Mouse (Mus musculus) c-Kit-positive CD71-positive TER-119-negative erythroid progenitor cells, embryonic 14.5 days (primary cell): ENCODE measurements around the gene Rnf220.

Experiments
- DNase-seq: peaks from one replicate; pipeline ENCODE4 v3.0.0-alpha.2; 2013; ENCODE audit warnings: low read depth

The Rnf220 gene

DNA sequence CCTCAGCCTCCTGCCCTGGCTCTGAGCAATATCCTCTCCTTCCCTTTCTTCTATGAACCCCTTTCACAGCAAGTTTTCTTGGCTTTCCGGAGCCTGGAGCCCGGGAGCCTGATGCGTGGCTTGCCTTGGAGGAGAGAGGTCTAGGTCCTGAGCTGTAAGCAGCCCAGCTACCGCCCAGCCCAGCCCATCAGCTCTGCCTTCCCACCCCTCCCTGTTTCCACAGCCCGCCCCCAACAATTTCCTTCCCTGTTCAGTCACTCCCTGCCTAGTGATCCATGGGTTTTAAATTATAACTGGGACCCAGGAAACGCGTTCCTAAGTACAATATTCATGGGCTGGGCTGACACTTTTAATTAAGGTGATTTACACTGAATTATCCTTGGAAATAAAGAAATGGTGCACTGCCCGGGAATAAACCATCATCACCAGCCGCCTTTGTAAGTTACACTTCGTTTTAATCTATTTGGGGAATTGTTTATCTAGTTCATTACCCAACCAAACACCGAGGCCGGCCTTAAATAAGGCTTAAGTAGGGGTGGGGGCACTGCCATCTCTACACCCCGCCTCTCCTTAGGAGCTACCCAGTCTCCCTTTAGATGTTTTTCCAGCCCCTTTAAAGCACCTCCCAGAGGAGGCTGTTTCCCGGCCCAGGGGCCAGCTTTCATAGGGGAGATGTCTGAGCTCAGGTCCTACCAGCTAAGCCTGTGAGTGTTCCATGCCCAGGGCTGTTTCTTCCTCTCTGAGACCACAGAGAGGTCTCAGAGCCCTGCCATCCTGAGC lies 194.6 kb downstream of the Rnf220 start:
- no peak for DNase-seq

DNA sequence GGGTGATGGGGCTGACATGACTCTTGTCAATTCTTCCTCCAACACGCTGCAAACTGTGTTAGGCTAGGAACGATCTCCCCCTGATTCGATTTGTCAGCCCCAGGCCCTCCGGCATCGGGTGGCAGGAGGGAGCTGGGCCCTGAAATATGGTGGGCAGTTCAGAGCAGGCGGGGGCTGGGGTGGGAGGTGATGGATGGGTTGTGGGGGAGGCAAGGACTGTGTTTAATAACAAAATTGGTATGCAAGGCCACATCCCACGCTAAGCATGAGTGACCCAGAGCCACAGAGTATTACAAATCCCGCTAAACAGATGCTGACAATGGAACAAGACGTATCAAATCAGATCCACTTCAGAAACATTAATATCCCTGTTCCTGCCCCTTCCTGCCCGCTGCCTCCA lies 196.9 kb downstream of the Rnf220 start:
- no peak for DNase-seq

DNA sequence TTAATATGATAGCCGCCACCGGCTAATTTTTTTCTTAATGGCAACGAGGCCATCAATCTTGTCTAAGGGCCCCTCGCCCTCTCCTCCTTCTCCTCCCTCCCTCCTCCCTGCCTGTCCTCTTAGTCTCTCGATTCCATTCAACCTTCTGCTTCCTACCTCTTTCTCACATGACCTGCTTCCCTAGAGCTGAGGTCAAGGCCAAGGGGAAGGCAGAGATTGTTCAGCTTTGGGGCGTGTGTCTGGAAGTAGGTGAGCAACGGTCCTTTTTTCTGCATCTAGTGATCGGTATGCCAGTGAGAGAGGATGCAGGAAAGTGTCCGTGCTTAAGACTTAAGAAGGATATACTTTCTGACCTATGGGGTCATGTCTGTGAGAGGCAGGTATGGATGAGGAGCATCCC lies 199.0 kb downstream of the Rnf220 start:
- no peak for DNase-seq

DNA sequence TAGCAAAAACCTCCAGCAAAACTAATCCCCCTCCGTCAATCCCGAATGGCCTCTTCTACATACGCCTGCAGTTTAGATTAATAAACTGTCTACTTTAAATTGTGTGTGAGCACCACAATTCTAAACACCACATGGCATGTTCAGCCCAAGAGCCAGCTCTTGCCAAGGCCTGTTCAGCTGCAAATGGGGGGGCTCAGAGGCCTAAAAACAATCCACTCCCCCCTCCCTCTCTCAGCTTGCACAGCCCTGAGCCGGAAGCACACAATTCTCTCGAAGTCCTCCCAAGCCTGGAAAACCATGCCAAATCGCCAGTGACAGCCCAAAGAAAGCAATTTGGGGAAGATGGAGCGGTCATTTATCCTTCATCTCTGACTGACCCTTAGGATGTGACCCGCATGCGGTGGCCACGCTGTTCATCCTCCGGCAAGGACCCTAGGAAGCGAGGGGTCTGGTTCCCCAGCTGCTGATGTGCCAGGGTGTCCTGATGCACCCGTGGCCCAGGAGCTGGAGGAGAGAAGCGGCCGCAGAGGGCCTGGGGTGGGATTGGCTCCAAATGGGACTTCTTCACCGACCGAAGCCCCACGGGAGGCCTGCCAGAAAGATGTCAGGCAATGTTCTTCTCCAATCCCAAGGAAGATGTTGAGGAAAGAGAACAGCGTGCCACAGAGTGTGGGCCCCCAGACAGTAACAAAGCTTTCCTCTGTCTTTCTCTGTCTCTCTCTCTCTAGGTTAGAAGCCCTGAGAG lies 199.8 kb downstream of the Rnf220 start:
- no peak for DNase-seq

DNA sequence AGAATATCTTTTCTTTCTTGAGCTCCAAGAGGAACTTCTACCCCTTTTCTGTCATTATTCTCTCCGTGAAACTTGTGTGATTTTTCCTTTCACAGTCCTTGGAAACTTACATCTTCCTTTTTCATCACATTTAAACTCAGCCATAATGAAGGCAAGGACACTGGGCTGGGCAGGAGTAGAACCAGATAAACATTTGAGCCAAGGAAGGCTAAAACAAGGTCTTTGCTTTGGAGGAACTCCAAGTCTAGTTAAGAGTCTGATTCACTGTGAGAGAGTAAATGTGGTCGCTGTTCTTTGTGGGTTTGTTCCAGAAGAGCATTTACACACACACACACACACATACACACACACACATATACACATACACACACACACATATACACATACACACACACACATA lies 205.2 kb downstream of the Rnf220 start:
- no peak for DNase-seq

DNA sequence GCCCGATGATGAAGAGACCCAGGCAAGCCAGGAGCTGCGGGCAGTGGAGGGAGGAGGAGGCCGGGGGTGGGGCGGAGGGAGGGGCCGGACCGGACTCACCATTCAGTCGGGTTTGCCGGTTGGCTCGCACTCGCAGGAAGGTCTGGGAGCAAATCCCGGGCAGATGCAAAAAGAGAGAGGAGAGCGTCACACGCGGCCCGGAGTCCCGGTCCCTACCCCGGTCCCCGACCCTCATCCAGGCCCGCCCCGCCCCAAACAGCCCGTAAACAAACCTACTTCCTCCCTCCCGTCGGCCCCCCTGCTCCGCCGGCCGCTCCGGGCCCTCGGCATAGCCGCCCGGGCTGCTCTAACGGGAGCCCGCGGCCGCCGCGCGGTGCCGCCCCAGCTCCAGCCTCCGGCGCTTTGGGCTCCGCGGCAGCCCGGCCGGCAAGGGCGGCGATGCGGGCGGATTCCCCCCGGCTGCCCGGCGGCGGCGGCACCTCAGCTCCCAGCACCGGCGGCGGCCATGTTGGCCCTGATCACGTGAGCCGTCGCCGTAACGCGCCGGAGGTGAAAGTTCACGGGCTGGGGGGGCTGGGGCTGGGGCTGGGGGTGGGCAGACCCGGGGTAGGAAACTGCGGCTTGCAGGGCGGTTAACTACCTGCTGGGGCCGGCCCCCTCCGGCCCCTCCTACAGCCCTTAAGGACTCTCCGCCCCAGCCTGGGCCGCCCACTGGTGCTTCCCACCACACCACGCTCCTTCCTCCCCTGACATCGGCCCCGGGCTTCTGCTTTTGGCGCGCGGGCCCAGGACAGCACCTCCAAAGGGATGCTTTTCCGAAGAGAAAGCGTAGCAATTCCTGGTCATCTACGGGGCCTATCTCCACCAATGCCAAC lies 207.7 kb downstream of the Rnf220 start:
- DNase-seq: peak; percentile 46

DNA sequence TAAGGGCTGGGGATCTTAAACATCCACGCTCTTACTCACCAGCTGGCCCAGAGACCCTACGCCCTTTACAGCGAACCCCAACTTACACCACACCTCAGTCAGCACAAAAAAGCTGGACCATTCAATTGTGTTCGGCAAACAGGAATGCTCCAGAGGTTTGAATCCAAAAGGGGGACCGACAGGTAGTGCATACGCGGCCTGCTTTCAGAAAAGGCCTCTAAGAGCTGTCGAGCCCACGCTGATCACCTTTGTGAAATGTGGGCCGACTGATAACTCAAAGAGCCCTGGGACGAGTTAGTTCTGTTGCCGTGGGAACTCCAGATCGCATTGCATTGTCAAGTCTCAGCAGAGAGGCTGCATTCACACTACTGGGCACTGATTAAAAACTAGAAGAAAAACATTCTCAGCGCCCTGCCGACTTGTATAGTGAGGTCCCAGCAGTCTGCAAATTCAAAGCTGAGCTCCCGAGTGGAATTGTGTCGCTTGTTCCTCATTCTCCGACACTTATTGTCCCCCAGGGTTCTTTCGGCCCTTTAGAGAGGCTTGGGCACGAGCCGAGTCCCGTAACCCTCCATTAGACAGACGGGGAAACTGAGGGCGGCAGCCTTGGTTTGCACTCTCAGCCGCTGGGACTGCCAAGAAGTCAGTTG lies 208.4 kb downstream of the Rnf220 start:
- DNase-seq: peak; percentile 46

DNA sequence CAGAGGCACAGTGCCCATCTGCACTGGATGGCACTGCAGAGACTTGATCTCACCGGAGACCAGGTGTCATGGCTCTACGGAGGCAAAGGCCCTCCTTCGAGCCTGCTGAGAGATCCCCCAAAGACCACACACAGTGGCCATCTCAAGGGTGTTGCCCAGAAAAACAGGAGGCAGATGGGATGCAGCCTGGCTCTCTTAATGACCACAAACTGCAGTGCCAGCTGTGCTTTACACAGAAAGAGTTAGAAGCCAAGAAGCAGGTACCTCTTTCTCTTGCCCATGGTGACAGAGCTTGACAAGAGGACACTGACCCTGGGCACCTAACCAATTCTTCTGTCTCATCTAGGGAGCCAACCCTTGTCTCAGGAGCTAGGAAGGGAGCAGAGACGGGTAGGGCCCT lies 212.5 kb downstream of the Rnf220 start:
- DNase-seq: no peak

DNA sequence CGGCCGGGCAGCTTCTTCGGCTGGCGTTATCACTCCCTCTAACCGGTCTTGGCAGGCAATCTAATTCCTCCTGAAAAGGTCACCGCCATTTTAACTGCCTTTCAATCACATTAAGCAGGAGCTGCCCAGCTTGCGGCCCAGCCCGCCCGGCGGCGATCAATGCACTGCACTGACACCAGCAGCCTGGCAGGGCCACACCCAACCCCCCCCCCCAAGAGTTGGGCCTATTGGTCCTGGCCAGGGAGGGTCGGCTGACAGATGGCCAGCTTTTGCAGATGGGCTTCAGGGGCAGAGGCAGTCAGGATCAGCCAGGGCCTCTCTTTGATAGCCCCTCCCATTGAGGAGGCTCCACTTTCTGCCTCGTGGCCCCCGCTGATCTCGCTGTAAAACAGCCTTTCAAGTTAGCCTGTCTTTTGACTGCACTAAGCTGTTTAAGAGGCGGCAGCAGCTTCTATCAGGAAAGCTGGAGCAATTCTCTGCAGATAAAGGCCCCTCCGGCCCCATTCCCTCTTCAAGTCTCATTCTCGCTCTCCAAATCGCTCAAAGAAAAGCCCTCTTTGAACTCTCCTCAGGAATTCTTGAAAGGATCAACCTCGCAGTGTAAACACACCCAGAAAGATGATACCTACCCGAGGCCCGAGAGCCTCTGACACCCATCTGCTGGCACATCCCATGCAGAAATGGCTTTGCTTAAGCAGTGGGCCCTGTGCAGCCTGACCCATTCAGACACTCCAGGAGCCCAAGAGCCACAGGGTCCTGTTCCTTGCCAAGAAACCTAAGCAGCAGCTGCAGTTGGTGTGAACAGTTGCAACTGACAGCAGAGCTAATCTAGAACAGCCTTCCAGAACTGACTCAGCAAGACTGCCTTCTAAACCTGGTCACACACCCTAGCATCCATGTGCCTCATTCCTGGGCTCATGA lies 213.3 kb downstream of the Rnf220 start:
- DNase-seq: no peak

DNA sequence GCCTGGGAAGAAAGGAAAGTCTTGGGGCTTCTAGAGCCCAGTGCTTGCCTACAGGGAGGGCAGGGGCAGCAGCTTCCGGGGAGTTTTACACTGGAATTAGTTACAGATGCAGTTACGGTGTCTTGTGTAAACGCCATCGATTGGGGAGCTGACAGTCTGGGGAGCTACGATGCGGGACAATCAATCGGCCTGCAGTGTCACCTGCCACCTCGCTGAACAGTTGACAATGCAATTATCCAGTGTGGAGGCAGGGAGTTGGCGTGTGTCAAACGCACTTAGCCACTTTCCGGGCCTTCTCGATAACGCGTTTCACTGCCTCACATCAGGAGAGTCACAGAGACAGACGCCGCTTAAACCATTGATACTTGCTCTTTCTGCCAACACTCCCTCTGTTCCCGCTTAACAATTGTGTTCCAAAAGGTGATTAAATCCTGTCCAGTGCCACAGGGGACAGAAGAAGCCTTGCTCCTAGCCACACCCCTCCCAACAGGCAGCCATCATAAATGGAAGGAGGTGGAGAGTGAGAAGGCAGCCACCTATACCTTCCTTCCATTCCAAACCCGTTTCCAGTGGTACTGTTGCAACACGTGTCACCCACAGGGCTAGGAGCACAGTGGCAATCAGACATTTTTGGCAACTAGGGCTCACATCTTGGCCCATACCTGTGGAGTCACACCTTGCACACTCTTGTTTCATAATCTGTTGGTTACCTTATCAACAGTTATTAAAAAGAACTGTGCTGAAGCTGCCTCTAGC lies 215.6 kb downstream of the Rnf220 start:
- DNase-seq: no peak

DNA sequence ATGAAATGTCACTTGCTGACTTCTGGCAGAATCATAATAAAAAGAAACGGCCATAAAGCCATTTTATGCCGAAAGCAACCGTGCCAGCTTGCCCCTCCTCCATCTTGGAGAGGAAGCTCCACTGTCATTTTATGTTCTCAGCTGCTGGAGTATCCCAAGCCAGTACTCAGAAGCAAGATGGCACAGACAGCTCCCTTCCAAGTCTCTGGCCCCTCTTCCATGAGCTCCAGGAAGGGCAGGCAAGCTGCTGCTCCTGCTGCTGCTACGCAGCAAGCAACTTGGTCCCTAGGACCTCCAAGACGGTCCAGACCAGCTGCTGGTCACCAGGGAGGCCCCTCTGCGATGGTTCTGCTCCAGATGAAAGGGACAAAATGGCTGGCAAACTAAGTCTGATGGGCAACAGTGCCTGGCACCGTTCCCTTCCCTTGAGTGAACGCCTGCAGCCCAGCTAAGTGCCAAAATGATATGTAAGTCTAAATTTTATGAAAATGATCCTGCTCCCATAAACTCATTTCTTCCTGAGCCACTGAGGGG lies 216.4 kb downstream of the Rnf220 start:
- no peak for DNase-seq

DNA sequence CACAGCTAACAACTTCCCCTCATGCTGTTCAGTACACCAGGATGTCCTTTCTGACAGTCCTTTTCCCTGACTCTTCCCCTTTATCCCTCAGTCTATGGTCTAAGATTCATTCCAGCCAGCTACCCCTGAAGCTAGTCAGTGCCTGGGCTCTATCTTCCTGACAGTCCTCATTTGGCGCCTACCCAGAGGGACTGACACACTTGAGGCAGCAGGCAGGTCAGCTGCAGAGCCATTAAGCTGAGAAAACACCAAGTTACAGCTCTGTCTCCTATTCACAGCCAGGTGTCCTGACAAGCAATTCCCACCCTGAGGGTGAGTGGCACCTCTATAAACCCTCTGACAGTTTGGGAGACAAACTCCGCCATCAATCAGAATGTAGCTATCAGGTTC lies 217.6 kb downstream of the Rnf220 start:
- DNase-seq: no peak

DNA sequence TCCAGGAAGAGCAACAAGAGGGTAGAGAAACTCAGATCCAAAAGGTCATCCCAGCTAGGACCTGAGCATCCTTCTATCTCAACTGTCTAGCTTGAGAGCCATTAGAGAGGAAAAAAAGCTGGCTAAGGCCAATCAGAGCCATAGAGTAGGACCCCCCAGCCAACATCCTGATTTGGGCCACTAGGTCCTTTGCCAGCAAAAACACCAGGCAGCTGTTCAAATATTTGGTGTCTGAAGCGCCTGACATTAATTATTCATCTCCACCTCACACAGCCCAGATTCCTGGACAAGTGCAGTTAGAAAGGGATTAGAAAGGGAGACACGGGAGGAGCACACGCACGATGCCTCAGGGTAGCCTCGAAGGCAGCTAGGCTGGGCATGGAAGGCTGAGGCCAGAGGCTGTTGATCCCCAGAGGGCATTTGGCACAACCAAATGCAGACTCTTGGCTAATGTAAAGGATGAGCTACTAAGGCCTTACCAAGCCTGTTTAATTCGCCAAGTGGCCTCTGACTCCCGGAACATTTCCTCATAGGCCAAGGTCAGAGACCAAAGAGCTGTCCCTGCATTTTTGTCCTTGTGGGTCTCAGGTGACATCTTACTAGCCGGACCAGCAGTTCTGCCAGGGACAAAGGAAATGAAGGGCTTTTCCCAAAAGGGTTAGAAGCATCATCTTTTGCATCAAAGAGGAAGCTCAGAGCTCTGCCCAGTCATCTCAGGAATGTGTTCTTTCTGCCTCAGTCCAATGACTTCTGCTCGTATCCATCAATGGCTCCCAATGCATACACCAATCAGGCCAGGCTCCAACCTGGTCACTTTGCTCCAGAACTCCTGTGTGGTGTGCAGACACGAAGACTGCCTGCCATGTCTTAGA lies 218.2 kb downstream of the Rnf220 start:
- no peak for DNase-seq

DNA sequence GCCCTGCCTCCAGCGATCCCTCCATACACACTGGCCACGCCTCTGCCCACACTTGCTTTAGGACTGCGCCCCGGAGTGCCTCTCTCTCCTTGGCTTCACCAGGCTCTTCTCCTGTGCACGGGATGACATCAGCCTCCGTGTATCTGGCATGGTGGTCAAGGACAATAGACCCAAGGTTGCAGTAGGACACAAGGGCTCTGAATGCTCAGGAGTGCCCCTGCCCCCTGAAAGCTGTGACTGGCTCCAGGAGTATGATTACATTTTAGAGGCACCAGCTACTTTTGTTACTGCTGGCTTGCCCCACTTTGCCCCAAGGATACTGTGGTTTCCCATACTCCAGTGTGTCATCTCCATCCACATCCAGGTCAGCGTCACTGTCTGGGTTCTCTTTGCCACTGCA lies 219.2 kb downstream of the Rnf220 start:
- DNase-seq: no peak

DNA sequence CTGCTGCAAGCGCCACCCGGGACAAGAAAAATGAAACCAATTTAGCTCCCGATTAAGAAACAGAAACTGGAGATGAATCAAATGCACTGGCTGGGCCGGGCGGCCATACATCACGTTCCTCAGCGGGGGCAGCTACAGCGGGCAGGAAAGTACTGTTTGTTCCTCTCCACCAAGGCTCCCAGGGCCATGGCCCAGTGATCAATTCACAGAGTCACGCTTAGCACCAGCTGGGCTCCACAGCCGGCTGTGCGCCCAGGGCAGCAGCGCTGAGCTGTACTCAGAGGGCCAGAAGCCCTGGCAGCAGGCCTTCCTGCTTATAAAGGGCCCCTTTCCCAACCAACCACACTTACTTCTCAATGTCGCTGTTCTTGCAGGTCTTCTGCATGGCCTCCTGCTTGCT lies 219.8 kb downstream of the Rnf220 start:
- no peak for DNase-seq

DNA sequence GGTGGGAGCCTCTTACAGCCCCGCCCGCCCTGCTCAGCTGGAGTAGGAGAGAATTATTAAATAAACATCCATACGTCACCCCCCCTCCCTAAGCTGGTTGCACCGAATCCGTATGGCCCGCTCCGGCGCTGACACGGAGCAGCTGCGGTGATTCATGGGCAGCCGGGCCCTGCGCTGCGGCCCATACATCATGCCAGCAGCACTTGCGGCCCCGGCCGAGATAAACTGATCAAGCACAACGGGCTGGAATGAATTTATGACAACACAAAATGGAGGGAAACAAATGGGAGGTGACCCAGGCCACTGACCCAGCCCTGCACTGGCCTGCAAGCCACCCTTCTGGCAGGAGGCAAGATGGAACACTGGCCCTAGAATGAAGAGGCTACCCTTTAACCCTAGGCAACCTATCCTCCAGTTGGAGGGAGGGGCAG lies 220.6 kb downstream of the Rnf220 start:
- DNase-seq: no peak

DNA sequence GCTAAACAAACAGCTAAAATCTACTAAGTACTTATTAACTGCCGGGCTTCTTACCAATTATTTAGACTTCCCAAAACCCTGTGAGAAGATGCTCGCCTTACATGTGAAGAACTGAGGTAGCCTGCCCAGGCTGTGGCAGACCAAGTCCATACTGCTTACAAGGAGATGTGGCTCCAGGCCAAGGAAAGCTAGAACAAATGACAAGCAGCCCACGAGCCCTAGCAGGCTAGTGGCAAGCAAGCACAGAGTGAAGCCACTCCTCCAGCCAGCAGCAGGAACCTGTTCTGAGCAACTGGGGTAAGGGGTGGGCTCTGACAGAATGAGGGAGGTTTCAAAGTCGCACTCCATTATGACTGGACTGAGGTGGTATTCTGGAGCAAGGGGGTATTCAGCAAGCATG lies 222.1 kb downstream of the Rnf220 start:
- no peak for DNase-seq

DNA sequence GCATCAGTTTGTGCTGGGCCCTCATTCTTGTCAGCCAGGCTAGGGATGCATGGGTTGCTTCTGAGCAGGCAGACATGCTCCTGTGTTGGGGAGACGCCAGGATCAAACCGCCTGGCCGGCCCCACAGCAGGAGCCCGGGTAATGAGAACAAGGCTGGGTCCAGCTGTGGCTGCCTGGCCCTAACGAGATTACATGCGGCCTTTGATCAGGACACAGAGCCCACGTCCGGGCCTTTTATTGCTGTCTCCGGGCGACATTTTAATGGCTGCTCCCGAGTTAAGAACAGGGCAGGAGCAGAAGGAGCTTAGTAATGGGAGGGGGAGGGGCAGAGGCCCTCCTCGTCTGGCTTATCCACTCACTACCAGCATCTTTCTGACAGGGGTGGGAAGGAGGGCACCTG lies 224.4 kb downstream of the Rnf220 start:
- no peak for DNase-seq

DNA sequence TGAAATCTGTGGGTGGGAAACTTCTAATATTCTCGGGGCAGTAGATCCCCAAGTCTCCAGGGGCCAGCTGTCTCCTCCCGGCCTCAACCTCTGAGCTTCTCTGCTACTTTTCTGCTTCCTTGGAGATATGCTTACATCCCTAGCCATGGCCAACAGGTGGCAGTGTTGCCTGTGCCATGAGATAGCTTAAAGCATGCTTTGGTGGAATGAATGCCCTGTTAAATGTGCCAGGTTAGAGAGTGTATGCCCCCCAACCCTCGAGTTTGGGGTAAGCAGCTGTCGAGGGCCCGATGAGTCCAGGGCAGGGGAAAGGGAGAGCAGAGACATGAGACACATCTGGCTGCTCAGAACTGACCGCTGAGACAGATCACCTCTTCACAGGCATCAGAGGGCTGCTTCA lies 226.6 kb downstream of the Rnf220 start:
- DNase-seq: peak; percentile 83
